Mouse (Mus musculus) G1E (cell line): Measurements from ENCODE around the gene Efs. TPM values are rescaled to one million over a fixed set of nuclear protein-coding genes. Genes with fewer than 3 reads are reported as not detected.
"Not testable (repeated sequence)": the region's sequence is repeated elsewhere in the genome, so short reads cannot be mapped to it uniquely, and the experiment has no call there.

Source experiments
- ATAC-seq: 2 replicates; pipeline ENCODE4 v1.8.0; 2016; ENCODE audit warnings: mild to moderate bottlenecking; ENCODE audit not compliant: insufficient number of reproducible peaks, poor library complexity, low FRiP score, severe bottlenecking; ENCODE audit errors: extremely low read depth
- DNase-seq: peaks from one replicate; pipeline ENCODE4 v3.0.0; 2012; ENCODE audit warnings: low spot score
- H3K27me3 ChIP-seq: 2 replicates; pipeline ENCODE4 v1.6.1; 2012; ENCODE audit warnings: mild to moderate bottlenecking, low read length, inconsistent platforms; ENCODE audit not compliant: insufficient read depth
- H3K36me3 ChIP-seq: replicated peaks from 2 replicates; pipeline ENCODE3; 2012; ENCODE audit warnings: mild to moderate bottlenecking, inconsistent platforms
- H3K4me1 ChIP-seq: 2 replicates; pipeline ENCODE4 v1.6.1; 2012; ENCODE audit warnings: low read depth, low read length, inconsistent platforms, mixed read lengths; ENCODE audit not compliant: insufficient read depth
- H3K4me3 ChIP-seq: 2 replicates; pipeline ENCODE4 v1.5.1; 2012; ENCODE audit warnings: low read depth, mild to moderate bottlenecking, inconsistent platforms, low read length, moderate library complexity, mixed read lengths
- H3K9me3 ChIP-seq: replicated peaks from 2 replicates; pipeline ENCODE4 v1.6.1; 2012; ENCODE audit warnings: inconsistent platforms
- CTCF ChIP-seq: IDR thresholded peaks from 2 replicates; pipeline ENCODE4 v1.5.1; 2012; ENCODE audit warnings: low read depth, low read length, inconsistent platforms, mixed read lengths
- GATA1 ChIP-seq: IDR thresholded peaks from 2 replicates; pipeline ENCODE4 v1.6.1; 2012; ENCODE audit warnings: borderline replicate concordance, low read length, inconsistent platforms, mixed read lengths
- GATA2 ChIP-seq: IDR thresholded peaks from 2 replicates; pipeline ENCODE4 v1.6.1; 2012; ENCODE audit warnings: low read depth, low read length, inconsistent platforms, borderline replicate concordance
- POLR2AphosphoS5 ChIP-seq: IDR thresholded peaks from 2 replicates; pipeline ENCODE4 v1.6.1; 2012; ENCODE audit warnings: low read depth, low read length, inconsistent platforms; ENCODE audit not compliant: insufficient replicate concordance
- TAL1 ChIP-seq: conservative IDR thresholded peaks from 2 replicates; pipeline ENCODE4 v1.6.1; 2012; ENCODE audit warnings: low read depth, low read length, inconsistent platforms, mixed read lengths
- polyA plus RNA-seq: library from polyadenylated mRNA; stranded (reverse); fragments of >175 nt; gene quantifications from 2 replicates; pipeline ENCODE4 v1.2.3, GENCODE M21; 2012
- total RNA-seq, 2 experiments: library from RNA; stranded (forward) in 1 of 2; stranded (reverse) in 1 of 2; fragments of 200-1000 nt in 1 of 2; fragments of >200 nt in 1 of 2; fragmentation: Nextera tagmentation in 1 of 2; gene quantifications; 2 replicates each; pipeline ENCODE4 v1.2.3; 2014 to 2017

Gene Efs
- total and polyA plus RNA-seq, 3 experiments = not detected

- DNase-seq (no peak), ATAC-seq (no peak)
- Histone ChIP-seq H3K36me3 (no peaks in the 10 kb centered on the region), H3K27me3 (peaks cover 21% of the 10 kb centered on the region), H3K9me3 (no peaks in the 10 kb centered on the region), H3K4me3 (no peak overlapping the region), H3K4me1 (no peaks in the 10 kb centered on the region)
- TF ChIP-seq POLR2AphosphoS5 (no peak), CTCF (no peak), GATA2 (no peak), TAL1 (no peak), GATA1 (no peak)
Measured at GRCm38 (mm10) chr14:54950493-54950892, 24.6 kb upstream of the Efs start.

- no peak for TF ChIP-seq POLR2AphosphoS5
- no peak for TF ChIP-seq GATA2
- H3K4me1 ChIP-seq = no peaks in the 10 kb centered on the region
- no peak for ATAC-seq
- no peaks in the 10 kb centered on the region for H3K36me3 ChIP-seq
- H3K27me3 ChIP-seq = peaks cover 21% of the 10 kb centered on the region
- H3K4me3 ChIP-seq = no peak overlapping the region
- H3K9me3 ChIP-seq = no peaks in the 10 kb centered on the region
- no peak for DNase-seq
Measured at GRCm38 (mm10) chr14:54948781-54949180, 22.9 kb upstream of the Efs start.

GRCm38 (mm10) chr14:54947008-54947407 lies 21.1 kb upstream of the Efs start:
- not testable (repeated sequence) for H3K9me3 ChIP-seq, H3K36me3 ChIP-seq, H3K4me3 ChIP-seq, H3K4me1 ChIP-seq, DNase-seq, ATAC-seq
- peaks cover 16% of the 10 kb centered on the region; the same call in 1 of the 2 replicates for H3K27me3 ChIP-seq

GRCm38 (mm10) chr14:54945975-54946704 lies 20.2 kb upstream of the Efs start:
- no peak for TF ChIP-seq CTCF
- no peak for TF ChIP-seq POLR2AphosphoS5
- no peak for TF ChIP-seq GATA1
- no peak for TF ChIP-seq GATA2
- TF ChIP-seq TAL1 = no peak
- Histone ChIP-seq H3K27me3 (peaks cover 17% of the 10 kb centered on the region; the same call in 1 of the 2 replicates), H3K9me3 (no peaks in the 10 kb centered on the region), H3K4me1 (no peaks in the 10 kb centered on the region), H3K4me3 (no peak overlapping the region), H3K36me3 (no peaks in the 10 kb centered on the region)
- ATAC-seq (no peak), DNase-seq (no peak)

- peaks cover 16% of the 10 kb centered on the region; the same call in 1 of the 2 replicates for H3K27me3 ChIP-seq
- H3K36me3 ChIP-seq = no peaks in the 10 kb centered on the region
- no peak for ATAC-seq
Measured at GRCm38 (mm10) chr14:54944939-54945338, 19.0 kb upstream of the Efs start.

GRCm38 (mm10) chr14:54943971-54944370 lies 18.0 kb upstream of the Efs start:
- Histone ChIP-seq H3K9me3 (no peaks in the 10 kb centered on the region), H3K4me3 (no peak overlapping the region), H3K27me3 (peaks cover 18% of the 10 kb centered on the region; the same call in 1 of the 2 replicates), H3K4me1 (no peaks in the 10 kb centered on the region), H3K36me3 (no peaks in the 10 kb centered on the region)
- ATAC-seq (no peak), DNase-seq (no peak)
- TF ChIP-seq TAL1 = no peak
- TF ChIP-seq POLR2AphosphoS5 = no peak
- no peak for TF ChIP-seq CTCF
- no peak for TF ChIP-seq GATA2
- no peak for TF ChIP-seq GATA1

More at GRCm38 (mm10) chr14:54944939-54945338, 19.0 kb upstream of the Efs start:
- DNase-seq = no peak
- H3K9me3 ChIP-seq = no peaks in the 10 kb centered on the region
- TF ChIP-seq TAL1 (no peak), GATA2 (no peak), POLR2AphosphoS5 (no peak), CTCF (no peak), GATA1 (no peak)
- H3K4me1 ChIP-seq = no peaks in the 10 kb centered on the region
- no peak overlapping the region for H3K4me3 ChIP-seq

GRCm38 (mm10) chr14:54942479-54942878 lies 16.6 kb upstream of the Efs start:
- TF ChIP-seq TAL1 = no peak
- no peak for TF ChIP-seq POLR2AphosphoS5
- TF ChIP-seq CTCF = no peak
- no peak for TF ChIP-seq GATA2
- TF ChIP-seq GATA1 = no peak
- Histone ChIP-seq H3K36me3 (no peaks in the 10 kb centered on the region), H3K27me3 (peaks cover 22% of the 10 kb centered on the region; the same call in 1 of the 2 replicates), H3K9me3 (no peaks in the 10 kb centered on the region), H3K4me3 (no peak overlapping the region), H3K4me1 (no peaks in the 10 kb centered on the region)
- ATAC-seq (no peak), DNase-seq (no peak)
